Mouse (Mus musculus) heart, adult 2 months (tissue): ENCODE measurements at regions not wholly inside any gene's neighbourhood (a gene's known extent, or its start where the extent isn't known, plus 50 kb on each side); places are given as distances from the start of the nearest gene placed in this dataset.

Experiments used
- CTCF ChIP-seq: fragments of 200-600 bp; IDR thresholded peaks from 2 replicates; pipeline ENCODE4 v1.8.1; 2022; ENCODE audit warnings: antibody characterized with exemption, mild to moderate bottlenecking, moderate library complexity
- EP300 ChIP-seq: fragments of 200-500 bp; IDR thresholded peaks from 2 replicates; pipeline ENCODE4 v1.6.1; 2011; ENCODE audit warnings: low read depth, low read length, control low read depth; ENCODE audit not compliant: insufficient read depth
- POLR2A ChIP-seq: fragments of 200-500 bp; IDR thresholded peaks from 2 replicates; pipeline ENCODE4 v1.6.1; 2011; ENCODE audit warnings: mild to moderate bottlenecking, low read depth, low read length, control low read depth; ENCODE audit not compliant: insufficient read depth

GRCm38 (mm10) chr15:51570631-51571030, 2314.1 kb upstream of the Gm7489 start:
- TF ChIP-seq CTCF (no peak), POLR2A (no peak), EP300 (no peak)
